Mouse (Mus musculus) heart, postnatal 0 days (tissue): ENCODE measurements around the gene Ccdc65. TPM values are rescaled to one million over a fixed set of nuclear protein-coding genes. Genes with fewer than 3 reads are reported as not detected.

ENCODE experiments used
- ATAC-seq: fragments of 200-750 bp; cut with Nextera tagmentation; 2 replicates; pipeline ENCODE4 v1.8.0; 2017; ENCODE audit warnings: low read depth, moderate number of reproducible peaks, moderate library complexity; ENCODE audit not compliant: insufficient read depth
- DNase-seq: peaks from one replicate; pipeline ENCODE4 v3.0.0-alpha.2; 2016; ENCODE audit warnings: low spot score
- H3K27ac ChIP-seq: fragments of 300-500 bp; sonication (generic); 2 replicates; pipeline ENCODE4 v1.5.1; 2014; ENCODE audit warnings: low read depth, mild to moderate bottlenecking
- H3K27me3 ChIP-seq: fragments of 300-500 bp; sonication (generic); 2 replicates; pipeline ENCODE4 v1.6.1; 2014; ENCODE audit warnings: low read length, mixed read lengths; ENCODE audit not compliant: control insufficient read depth, insufficient read depth
- H3K36me3 ChIP-seq: fragments of 300-500 bp; sonication (generic); replicated peaks from 2 replicates; pipeline ENCODE4 v1.6.1; 2014; ENCODE audit warnings: low read length, mixed read lengths; ENCODE audit not compliant: control insufficient read depth, insufficient read depth
- H3K4me1 ChIP-seq: fragments of 300-500 bp; sonication (generic); 2 replicates; pipeline ENCODE4 v1.6.1; 2014; ENCODE audit warnings: antibody characterized with exemption; ENCODE audit not compliant: control insufficient read depth, insufficient read depth
- H3K4me2 ChIP-seq: fragments of 300-500 bp; sonication (generic); 2 replicates; pipeline ENCODE4 v1.6.1; 2014; ENCODE audit warnings: low read depth, mild to moderate bottlenecking, low read length, moderate library complexity
- H3K4me3 ChIP-seq: fragments of 300-500 bp; sonication (generic); 2 replicates; pipeline ENCODE4 v1.5.1; 2014; ENCODE audit warnings: low read depth, low read length
- H3K9ac ChIP-seq: fragments of 300-500 bp; sonication (generic); replicated peaks from 2 replicates; pipeline ENCODE4 v1.6.1; 2014; ENCODE audit warnings: low read depth, low read length, mixed read lengths
- H3K9me3 ChIP-seq: fragments of 300-500 bp; sonication (generic); replicated peaks from 2 replicates; pipeline ENCODE4 v1.6.1; 2016; ENCODE audit warnings: low read length; ENCODE audit not compliant: control insufficient read depth
- CTCF ChIP-seq: IDR thresholded peaks from 2 replicates; pipeline ENCODE4 v1.5.1; 2016; ENCODE audit warnings: antibody characterized with exemption, control low read depth, low read depth
- EP300 ChIP-seq: IDR thresholded peaks from 2 replicates; pipeline ENCODE4 v1.6.1; 2016; ENCODE audit warnings: antibody characterized with exemption, low read depth
- WGBS: fragments of 180-500 bp; shearing (Covaris S2); extraction: QIAGEN DNeasy Blood & Tissue Kit; methylation state at CpG from one replicate; pipeline ENCODE4 v1.1.7; 2014; 5-methylcytosine and 5-hydroxymethylcytosine counted together
- polyA plus RNA-seq: library from polyadenylated mRNA; unstranded; fragments of >200 nt; fragmentation: Nextera tagmentation; extraction: Ambion mirVana; gene quantifications from 2 replicates; pipeline ENCODE4 v1.2.1, GENCODE M21; 2015
- total RNA-seq: library from RNA; depleted of rRNA; stranded (reverse); fragments of >200 nt; gene quantifications from 2 replicates; pipeline ENCODE4 v1.2.3, GENCODE M21; 2014; ENCODE audit warnings: low replicate concordance; rRNA removed

The Ccdc65 gene
- total and polyA plus RNA-seq, 2 experiments from 2014 or later = 0.25 TPM; not detected in 1

GRCm38 (mm10) chr15:98765929-98766328, 57.9 kb downstream of the Ccdc65 start:
- peaks cover 11% of the 10 kb centered on the region; the same call in 1 of the 2 replicates for H3K27me3 ChIP-seq
- H3K4me3 ChIP-seq = no peak overlapping the region

GRCm38 (mm10) chr15:98768259-98768658, 60.3 kb downstream of the Ccdc65 start:
- WGBS = 32% methylated on average over 5 of the region's 5 CpGs
- Histone ChIP-seq H3K36me3 (no peaks in the 10 kb centered on the region), H3K9me3 (no peaks in the 10 kb centered on the region)

More at GRCm38 (mm10) chr15:98765929-98766328, 57.9 kb downstream of the Ccdc65 start:
- no peak overlapping the region for H3K4me2 ChIP-seq
- H3K9ac ChIP-seq = no peak overlapping the region
- no peaks in the 10 kb centered on the region for H3K9me3 ChIP-seq
- no peak overlapping the region for H3K27ac ChIP-seq
- H3K36me3 ChIP-seq = no peaks in the 10 kb centered on the region
- TF ChIP-seq CTCF (no peak), EP300 (no peak)
- WGBS = 57% methylated on average over 4 of the region's 4 CpGs
- no peak for DNase-seq
- ATAC-seq = no peak
- H3K4me1 ChIP-seq = peaks cover 8% of the 10 kb centered on the region; the same call in 1 of the 2 replicates

GRCm38 (mm10) chr15:98771813-98772425, 63.9 kb downstream of the Ccdc65 start:
- DNase-seq (no peak), ATAC-seq (no peak)
- no peaks in the 10 kb centered on the region for H3K36me3 ChIP-seq
- WGBS = 23% methylated on average over 12 of the region's 12 CpGs
- H3K4me2 ChIP-seq = peak overlapping the region; percentile 64
- H3K27me3 ChIP-seq = peaks cover 49% of the 10 kb centered on the region
- peak overlapping the region; percentile 27 for H3K4me3 ChIP-seq
- H3K9me3 ChIP-seq = no peaks in the 10 kb centered on the region
- 0 out of 2 replicates have a peak, but pooled peaks cover 4% of the 10 kb centered on the region for H3K4me1 ChIP-seq
- H3K9ac ChIP-seq = no peak overlapping the region
- TF ChIP-seq CTCF = no peak
- TF ChIP-seq EP300 = no peak
- H3K27ac ChIP-seq = no peak overlapping the region

More at GRCm38 (mm10) chr15:98768259-98768658, 60.3 kb downstream of the Ccdc65 start:
- H3K4me2 ChIP-seq = no peak overlapping the region
- peaks cover 16% of the 10 kb centered on the region; the same call in 1 of the 2 replicates for H3K27me3 ChIP-seq
- no peak for TF ChIP-seq EP300
- TF ChIP-seq CTCF = no peak
- no peak for DNase-seq
- no peak for ATAC-seq
- no peak overlapping the region for H3K4me3 ChIP-seq
- no peak overlapping the region for H3K9ac ChIP-seq
- H3K4me1 ChIP-seq = 0 out of 2 replicates have a peak, but pooled peaks cover 4% of the 10 kb centered on the region
- H3K27ac ChIP-seq = no peak overlapping the region

GRCm38 (mm10) chr15:98772511-98773211, 64.7 kb downstream of the Ccdc65 start:
- ATAC-seq = no peak

More at GRCm38 (mm10) chr15:98772511-98773211, 64.7 kb downstream of the Ccdc65 start:
- DNase-seq = no peak
- no peaks in the 10 kb centered on the region for H3K9me3 ChIP-seq
- H3K9ac ChIP-seq = no peak overlapping the region
- H3K27me3 ChIP-seq = peaks cover 57% of the 10 kb centered on the region
- 4% methylated on average over 36 of the region's 36 CpGs for WGBS
- H3K4me3 ChIP-seq = peak overlapping the region; percentile 27
- H3K4me1 ChIP-seq = peaks cover 6% of the 10 kb centered on the region; the same call in 1 of the 2 replicates
- H3K4me2 ChIP-seq = peak overlapping the region; percentile 64
- no peak overlapping the region for H3K27ac ChIP-seq
- no peaks in the 10 kb centered on the region for H3K36me3 ChIP-seq
- TF ChIP-seq CTCF = no peak
- no peak for TF ChIP-seq EP300

Other genes with a start within 250 kb of the Ccdc65 start
- gene OR5BS1P, start 238.3 kb upstream of the Ccdc65 start, total RNA-seq = not detected in 2 replicates
- gene OR5BS1P, start 238.3 kb upstream of the Ccdc65 start, polyA plus RNA-seq = not detected in 2 replicates
- not detected in 2 replicates for gene Lalba, start 225.5 kb upstream of the Ccdc65 start, total RNA-seq
- 0.26 and 0.36 TPM in 2 replicates for gene Lalba, start 225.5 kb upstream of the Ccdc65 start, polyA plus RNA-seq
- not detected in 2 replicates for gene Olfr279, start 215.8 kb upstream of the Ccdc65 start, total RNA-seq
- not detected in 2 replicates for gene Olfr279, start 215.8 kb upstream of the Ccdc65 start, polyA plus RNA-seq
- gene Kansl2, start 173.9 kb upstream of the Ccdc65 start, total RNA-seq = 58.7 and 62.3 TPM in 2 replicates
- gene Kansl2, start 173.9 kb upstream of the Ccdc65 start, polyA plus RNA-seq = 60.7 and 73.1 TPM in 2 replicates
- gene Ccnt1, start 137.3 kb upstream of the Ccdc65 start, total RNA-seq = 20.0 and 32.8 TPM in 2 replicates
- 21.4 and 22.3 TPM in 2 replicates for gene Ccnt1, start 137.3 kb upstream of the Ccdc65 start, polyA plus RNA-seq
- not detected in 2 replicates for gene 4930415O20Rik, start 137.2 kb upstream of the Ccdc65 start, total RNA-seq
- gene 4930415O20Rik, start 137.2 kb upstream of the Ccdc65 start, polyA plus RNA-seq = 0.30 TPM in 1 of 2 replicates, not detected in the other
- gene Adcy6, start 98.1 kb upstream of the Ccdc65 start, total RNA-seq = 200 and 216 TPM in 2 replicates
- 29.2 and 33.5 TPM in 2 replicates for gene Adcy6, start 98.1 kb upstream of the Ccdc65 start, polyA plus RNA-seq
- gene Cacnb3, start 77.4 kb upstream of the Ccdc65 start, total RNA-seq = 15.6 and 19.4 TPM in 2 replicates
- gene Cacnb3, start 77.4 kb upstream of the Ccdc65 start, polyA plus RNA-seq = 5.7 and 6.1 TPM in 2 replicates
- gene Ddx23, start 45.3 kb upstream of the Ccdc65 start, total RNA-seq = 25.1 and 32.7 TPM in 2 replicates
- gene Ddx23, start 45.3 kb upstream of the Ccdc65 start, polyA plus RNA-seq = 11.8 and 12.9 TPM in 2 replicates
- 7.1 and 13.0 TPM in 2 replicates for gene Rnd1, start 30.7 kb upstream of the Ccdc65 start, total RNA-seq
- gene Rnd1, start 30.7 kb upstream of the Ccdc65 start, polyA plus RNA-seq = 1.0 and 1.1 TPM in 2 replicates
- gene Fkbp11, start 20.0 kb downstream of the Ccdc65 start, total RNA-seq = 4.3 and 26.7 TPM in 2 replicates
- 21.7 and 22.0 TPM in 2 replicates for gene Fkbp11, start 20.0 kb downstream of the Ccdc65 start, polyA plus RNA-seq
- 27.6 and 28.7 TPM in 2 replicates for gene Arf3, start 55.0 kb downstream of the Ccdc65 start, total RNA-seq
- 15.9 and 17.3 TPM in 2 replicates for gene Arf3, start 55.0 kb downstream of the Ccdc65 start, polyA plus RNA-seq
- not detected in 2 replicates for gene Wnt10b, start 69.9 kb downstream of the Ccdc65 start, total RNA-seq
- 0.07 TPM in 1 of 2 replicates, not detected in the other for gene Wnt10b, start 69.9 kb downstream of the Ccdc65 start, polyA plus RNA-seq
- not detected in 2 replicates for gene Wnt1, start 81.7 kb downstream of the Ccdc65 start, total RNA-seq
- not detected in 2 replicates for gene Wnt1, start 81.7 kb downstream of the Ccdc65 start, polyA plus RNA-seq
- 1.4 and 1.9 TPM in 2 replicates for gene Ddn, start 101.3 kb downstream of the Ccdc65 start, total RNA-seq
- 0.11 TPM in 2 replicates for gene Ddn, start 101.3 kb downstream of the Ccdc65 start, polyA plus RNA-seq
- 115 and 134 TPM in 2 replicates for gene Prkag1, start 123.3 kb downstream of the Ccdc65 start, total RNA-seq
- 113 and 114 TPM in 2 replicates for gene Prkag1, start 123.3 kb downstream of the Ccdc65 start, polyA plus RNA-seq
- 31.6 and 34.4 TPM in 2 replicates for gene Kmt2d, start 163.0 kb downstream of the Ccdc65 start, total RNA-seq
- gene Kmt2d, start 163.0 kb downstream of the Ccdc65 start, polyA plus RNA-seq = 5.5 and 6.0 TPM in 2 replicates
- gene Rhebl1, start 186.3 kb downstream of the Ccdc65 start, total RNA-seq = 7.5 and 12.6 TPM in 2 replicates
- gene Rhebl1, start 186.3 kb downstream of the Ccdc65 start, polyA plus RNA-seq = 4.0 and 4.1 TPM in 2 replicates
- 4.4 and 4.8 TPM in 2 replicates for gene Dhh, start 190.3 kb downstream of the Ccdc65 start, total RNA-seq
- gene Dhh, start 190.3 kb downstream of the Ccdc65 start, polyA plus RNA-seq = 1.7 TPM in 2 replicates
- gene Lmbr1l, start 210.0 kb downstream of the Ccdc65 start, total RNA-seq = 25.5 and 28.2 TPM in 2 replicates
- gene Lmbr1l, start 210.0 kb downstream of the Ccdc65 start, polyA plus RNA-seq = 8.0 and 9.6 TPM in 2 replicates
- gene Tuba1b, start 226.4 kb downstream of the Ccdc65 start, total RNA-seq = 2,330 and 2,912 TPM in 2 replicates
- 608 and 611 TPM in 2 replicates for gene Tuba1b, start 226.4 kb downstream of the Ccdc65 start, polyA plus RNA-seq
- gene Gm49450, start 245.3 kb downstream of the Ccdc65 start, total RNA-seq = 78.3 and 158 TPM in 2 replicates
- gene Gm49450, start 245.3 kb downstream of the Ccdc65 start, polyA plus RNA-seq = not detected in 2 replicates
- gene Tuba1a, start 245.5 kb downstream of the Ccdc65 start, total RNA-seq = 1,016 and 1,136 TPM in 2 replicates
- 404 and 408 TPM in 2 replicates for gene Tuba1a, start 245.5 kb downstream of the Ccdc65 start, polyA plus RNA-seq